Mouse (Mus musculus): ENCODE data around the gene Ntrk1.

DNA sequence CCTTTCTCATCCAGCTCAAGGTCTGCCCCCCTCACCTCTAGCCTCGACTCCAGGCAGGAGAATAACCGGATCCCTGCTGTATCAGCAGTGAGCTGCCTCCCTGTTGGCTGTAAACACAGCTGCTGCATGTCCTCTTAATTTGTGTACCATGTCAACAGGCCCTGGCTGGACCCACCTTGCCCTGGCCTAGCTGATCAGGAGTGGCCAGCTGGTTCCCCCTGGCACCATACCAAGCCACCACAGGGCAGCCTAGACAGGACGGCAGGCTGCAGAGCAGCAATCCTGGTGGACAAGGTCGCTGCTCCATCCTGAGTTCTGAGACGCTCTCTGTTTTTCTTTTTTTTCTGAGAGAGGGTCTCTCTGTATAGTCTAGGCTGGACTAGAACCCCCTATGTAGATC, 6.7 kb upstream of the Ntrk1 start:
- TF ChIP-seq POLR2A (IDR thresholded peaks at IDR 0.05; ENCODE audit: insufficient read depth, low read depth, low read length): no peak
- no peak for TF ChIP-seq CTCF (IDR thresholded peaks at IDR 0.05)

All from heart, adult 2 months (tissue).